Mouse (Mus musculus) megakaryocyte, embryonic 14.5 days (primary cell): Measurements from ENCODE around the gene Lrmda.

Experiments
- FLI1 ChIP-seq: IDR thresholded peaks from 2 replicates; pipeline ENCODE4 v1.6.1; 2012; ENCODE audit warnings: low read length, inconsistent platforms, mixed read lengths
- GATA1 ChIP-seq: IDR thresholded peaks from 3 replicates; pipeline ENCODE4 v1.6.1; 2012; ENCODE audit warnings: mixed read lengths, low read length, inconsistent platforms, borderline replicate concordance

- TF ChIP-seq GATA1 (no peak), FLI1 (no peak)
These were observed 5.2 kb upstream of the Lrmda start for GRCm38 (mm10) chr14:22014315-22014714.
